Comparison of ENCODE assay signal across 18 mouse cellular contexts in the genomic region with DNA sequence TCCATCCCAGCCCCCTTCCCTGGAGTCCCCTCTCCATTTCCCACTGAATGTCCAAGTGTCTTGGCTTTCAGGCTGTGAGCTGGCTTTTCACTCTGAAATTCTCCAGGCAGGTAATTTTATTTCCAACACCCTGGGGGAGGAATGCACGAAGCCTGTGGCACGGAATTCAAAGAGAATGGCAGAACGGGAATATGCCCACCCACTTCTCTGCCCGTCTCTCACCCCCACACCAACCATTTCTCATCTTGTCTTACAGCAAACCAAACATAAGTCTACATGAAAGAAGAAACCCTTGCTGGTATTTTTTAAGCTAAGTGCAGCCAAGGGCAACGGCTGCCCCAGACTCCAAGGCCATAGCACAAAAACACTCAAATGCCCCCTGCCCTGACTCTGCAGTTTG.
"Had no signal": no experiment of that assay in that cellular context is flagged by ENCODE, and none has a peak within 500 bp of the region (broad histone marks: within the 10 kb centered on the region; RNA-seq: fewer than 3 reads in every experiment).

No protein-coding gene starts in this region.

- H3K4me1 ChIP-seq: midbrain, embryonic 10.5 days; midbrain, embryonic 13.5 days; neural tube, embryonic 13.5 days had no signal

- DNase-seq: kidney, adult 8-10 months; kidney, postnatal 36 days; liver, postnatal 0 days; lung, embryonic 14.5 days; retina, postnatal 1 day; thymus, postnatal 36 days had no signal

- H3K9ac ChIP-seq: limb, embryonic 15.5 days; liver, embryonic 14.5 days; liver, postnatal 0 days; lung, embryonic 14.5 days; midbrain, embryonic 13.5 days; neural tube, embryonic 13.5 days had no signal

- H3K4me3 ChIP-seq: limb, embryonic 15.5 days; megakaryocyte, embryonic 14.5 days; midbrain, embryonic 10.5 days; midbrain, embryonic 13.5 days; myocyte; neural tube, embryonic 13.5 days had no signal

- H3K27ac ChIP-seq: limb, embryonic 15.5 days; liver, embryonic 14.5 days; midbrain, embryonic 10.5 days; midbrain, embryonic 13.5 days; neural tube, embryonic 13.5 days; stomach, postnatal 0 days had no signal

- H3K36me3 ChIP-seq: limb, embryonic 15.5 days; midbrain, embryonic 10.5 days; midbrain, embryonic 13.5 days; neural tube, embryonic 13.5 days had no signal

- H3K4me2 ChIP-seq: limb, embryonic 15.5 days; liver, embryonic 11.5 days; lung, embryonic 14.5 days; midbrain, embryonic 13.5 days; neural tube, embryonic 13.5 days had no signal

- H3K9me3 ChIP-seq: limb, embryonic 15.5 days; midbrain, embryonic 10.5 days; midbrain, embryonic 13.5 days; neural tube, embryonic 13.5 days had no signal

- H3K27me3 ChIP-seq: limb, embryonic 15.5 days; midbrain, embryonic 13.5 days; neural tube, embryonic 13.5 days had no signal

- ATAC-seq: intestine, postnatal 0 days; liver, postnatal 0 days; lung, postnatal 0 days; midbrain, embryonic 13.5 days; midbrain, embryonic 16.5 days had no signal
